Mouse (Mus musculus) MEL (cell line): ENCODE measurements at regions not wholly inside any gene's neighbourhood (a gene's known extent, or its start where the extent isn't known, plus 50 kb on each side); places are given as distances from the start of the nearest gene placed in this dataset.

Experiments
- DNase-seq: peaks from one replicate; pipeline ENCODE4 v3.0.0; 2011; ENCODE audit warnings: low read depth, low spot score
- H3K27ac ChIP-seq: 2 replicates; pipeline ENCODE4 v1.5.1; 2012; ENCODE audit warnings: low read depth, mild to moderate bottlenecking, control low read depth, low read length, moderate library complexity; ENCODE audit not compliant: control insufficient read depth
- H3K27me3 ChIP-seq, 2 experiments: fragments of 150-350 bp in 1 of 2; sonication (generic) in 1 of 2; 2 replicates each; pipeline ENCODE4 v1.6.1; 2012; ENCODE audit warnings: low read length in 2 of 2, mild to moderate bottlenecking in 2 of 2, improper control_type of control experiment in 1 of 2, moderate library complexity in 1 of 2; ENCODE audit not compliant: insufficient read depth in 2 of 2, control insufficient read depth in 1 of 2
- H3K36me3 ChIP-seq, 2 experiments: 2 replicates each; pipeline ENCODE4 v1.6.1; 2012 to 2014; ENCODE audit warnings: low read length in 2 of 2, improper control_type of control experiment in 1 of 2, inconsistent platforms in 1 of 2, mild to moderate bottlenecking in 1 of 2; ENCODE audit not compliant: insufficient read depth in 2 of 2, control insufficient read depth in 1 of 2
- H3K4me1 ChIP-seq, 2 experiments: fragments of 150-350 bp in 1 of 2; sonication (generic) in 1 of 2; 2 replicates each; pipeline ENCODE4 v1.6.1; 2012; ENCODE audit warnings: low read length in 2 of 2, improper control_type of control experiment in 1 of 2, mild to moderate bottlenecking in 1 of 2; ENCODE audit not compliant: insufficient read depth in 2 of 2, control insufficient read depth in 1 of 2
- H3K4me3 ChIP-seq, 2 experiments: fragments of 150-350 bp in 1 of 2; sonication (generic) in 1 of 2; 2 replicates each; pipeline ENCODE4 v1.5.1; 2012; ENCODE audit warnings: low read depth in 2 of 2, low read length in 2 of 2, mild to moderate bottlenecking in 2 of 2, moderate library complexity in 2 of 2, control low read depth in 1 of 2, improper control_type of control experiment in 1 of 2; ENCODE audit not compliant: control insufficient read depth in 1 of 2, insufficient read depth in 1 of 2
- H3K79me2 ChIP-seq: 2 replicates; pipeline ENCODE4 v1.6.1; 2012; ENCODE audit warnings: mild to moderate bottlenecking, low read length, moderate library complexity; ENCODE audit not compliant: control insufficient read depth, poor library complexity, insufficient read depth
- H3K9ac ChIP-seq: 2 replicates; pipeline ENCODE4 v1.6.1; 2012; ENCODE audit warnings: low read depth, mild to moderate bottlenecking, control low read depth, low read length, moderate library complexity; ENCODE audit not compliant: control insufficient read depth, poor library complexity, severe bottlenecking
- H3K9me3 ChIP-seq: fragments of 150-350 bp; sonication (generic); replicated peaks from 2 replicates; pipeline ENCODE4 v1.6.1; 2012; ENCODE audit warnings: mild to moderate bottlenecking, low read length, improper control_type of control experiment, moderate library complexity; ENCODE audit not compliant: insufficient read depth
- BHLHE40 ChIP-seq: IDR thresholded peaks from 2 replicates; pipeline ENCODE4 v1.6.1; 2012; ENCODE audit warnings: low read depth, mild to moderate bottlenecking, inconsistent platforms, low read length, improper control_type of control experiment, borderline replicate concordance
- CHD1 ChIP-seq: IDR thresholded peaks from 2 replicates; pipeline ENCODE4 v1.6.1; 2012; ENCODE audit warnings: low read depth, mild to moderate bottlenecking, inconsistent platforms, low read length, improper control_type of control experiment
- CHD2 ChIP-seq: IDR thresholded peaks from 2 replicates; pipeline ENCODE4 v1.6.1; 2011; ENCODE audit warnings: low read length, improper control_type of control experiment
- ETS1 ChIP-seq: IDR thresholded peaks from 2 replicates; pipeline ENCODE4 v1.6.1; 2012; ENCODE audit warnings: low read depth, mild to moderate bottlenecking, inconsistent platforms, low read length, improper control_type of control experiment, moderate library complexity
- GATA1 ChIP-seq: IDR thresholded peaks from 2 replicates; pipeline ENCODE4 v1.6.1; 2011; ENCODE audit warnings: low read depth, low read length, improper control_type of control experiment
- HCFC1 ChIP-seq: IDR thresholded peaks from 2 replicates; pipeline ENCODE4 v1.6.1; 2012; ENCODE audit warnings: low read depth, mild to moderate bottlenecking, inconsistent platforms, low read length, improper control_type of control experiment, moderate library complexity
- KAT2A ChIP-seq: conservative IDR thresholded peaks from 2 replicates; pipeline ENCODE4 v1.6.1; 2012; ENCODE audit warnings: low read depth, low read length, improper control_type of control experiment, inconsistent platforms
- MAZ ChIP-seq: IDR thresholded peaks from 2 replicates; pipeline ENCODE4 v1.6.1; 2012; ENCODE audit warnings: low read depth, mild to moderate bottlenecking, inconsistent platforms, low read length, improper control_type of control experiment
- MYB ChIP-seq: IDR thresholded peaks from 2 replicates; pipeline ENCODE4 v1.6.1; 2011; ENCODE audit warnings: mild to moderate bottlenecking, low read depth, low read length, improper control_type of control experiment
- MYC ChIP-seq: IDR thresholded peaks from 2 replicates; pipeline ENCODE4 v1.6.1; 2011; ENCODE audit warnings: low read depth, mild to moderate bottlenecking, low read length, improper control_type of control experiment, moderate library complexity
- NELFE ChIP-seq: IDR thresholded peaks from 2 replicates; pipeline ENCODE4 v1.6.1; 2011; ENCODE audit warnings: low read depth, low read length, improper control_type of control experiment
- NRF1 ChIP-seq: IDR thresholded peaks from 2 replicates; pipeline ENCODE4 v1.6.1; 2014; ENCODE audit warnings: low read depth, mild to moderate bottlenecking, inconsistent platforms, low read length, improper control_type of control experiment, moderate library complexity; ENCODE audit not compliant: poor library complexity, insufficient read depth, severe bottlenecking
- POLR2AphosphoS2 ChIP-seq: IDR thresholded peaks from 2 replicates; pipeline ENCODE4 v1.6.1; 2011; ENCODE audit warnings: low read length, improper control_type of control experiment
- POLR2AphosphoS5 ChIP-seq: IDR thresholded peaks from 2 replicates; pipeline ENCODE4 v1.6.1; 2012; ENCODE audit warnings: low read depth, borderline replicate concordance, mild to moderate bottlenecking, inconsistent platforms, low read length, moderate library complexity, mixed read lengths
- SIN3A ChIP-seq: IDR thresholded peaks from 2 replicates; pipeline ENCODE4 v1.6.1; 2012; ENCODE audit warnings: low read length, improper control_type of control experiment, inconsistent platforms
- TCF12 ChIP-seq: IDR thresholded peaks from 2 replicates; pipeline ENCODE4 v1.6.1; 2014; ENCODE audit warnings: low read depth, mild to moderate bottlenecking, inconsistent platforms, low read length, improper control_type of control experiment, moderate library complexity
- USF1 ChIP-seq: IDR thresholded peaks from 2 replicates; pipeline ENCODE4 v1.6.1; 2014; ENCODE audit warnings: low read depth, mild to moderate bottlenecking, inconsistent platforms, low read length, improper control_type of control experiment, moderate library complexity
- ZC3H11A ChIP-seq: IDR thresholded peaks from 2 replicates; pipeline ENCODE4 v1.6.1; 2012; ENCODE audit warnings: low read depth, mild to moderate bottlenecking, inconsistent platforms, low read length, improper control_type of control experiment
- ZKSCAN1 ChIP-seq: IDR thresholded peaks from 2 replicates; pipeline ENCODE4 v1.6.1; 2012; ENCODE audit warnings: low read depth, mild to moderate bottlenecking, inconsistent platforms, low read length, improper control_type of control experiment, moderate library complexity
- ZMIZ1 ChIP-seq: IDR thresholded peaks from 2 replicates; pipeline ENCODE4 v1.6.1; 2012; ENCODE audit warnings: low read depth, mild to moderate bottlenecking, inconsistent platforms, low read length, improper control_type of control experiment, moderate library complexity
- ZNF384 ChIP-seq: IDR thresholded peaks from 2 replicates; pipeline ENCODE4 v1.6.1; 2012; ENCODE audit warnings: low read depth, mild to moderate bottlenecking, inconsistent platforms, low read length, improper control_type of control experiment

DNA sequence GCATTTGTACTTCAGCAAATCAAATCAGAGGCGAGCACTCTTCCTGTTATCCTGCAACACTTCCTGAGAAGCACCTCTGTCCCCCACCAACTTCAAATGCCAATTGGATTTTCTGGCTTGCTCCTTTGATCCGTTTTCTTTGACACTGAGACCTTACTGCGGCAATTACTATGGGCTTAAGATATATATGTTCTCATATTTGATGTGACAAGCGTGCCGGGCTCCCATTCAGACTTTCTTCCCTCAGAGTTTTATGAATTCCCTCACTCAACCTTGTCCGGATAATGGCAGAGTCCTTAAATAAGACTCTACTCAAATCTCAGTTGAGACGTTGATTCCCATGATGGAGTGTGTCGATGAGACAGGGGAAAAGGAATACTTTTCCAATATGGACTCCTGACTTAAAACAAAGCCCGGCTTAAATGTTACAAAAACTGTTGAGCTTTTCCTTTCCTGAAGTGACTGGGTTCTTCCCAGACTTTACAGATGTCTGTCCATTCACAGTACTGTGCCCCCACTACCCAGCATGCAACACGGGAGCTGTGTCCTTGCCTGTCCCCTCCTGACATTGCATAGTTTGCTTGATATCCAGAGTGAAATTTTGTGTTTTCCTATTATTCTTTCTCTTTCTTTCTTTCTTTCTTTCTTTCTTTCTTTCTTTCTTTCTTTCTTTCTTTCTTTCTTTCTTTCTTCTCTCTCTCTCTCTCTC lies 60.5 kb upstream of the Lep start:
- Histone ChIP-seq H3K36me3 (no peaks in the 10 kb centered on the region), H3K4me3 (no peak overlapping the region), H3K4me1 (no peaks in the 10 kb centered on the region), H3K27me3 (peaks cover 2 to 7% of the 10 kb centered on the region in 2 experiments; a peak in 3 of 4 replicates), H3K9me3 (no peaks in the 10 kb centered on the region), H3K9ac (no peak overlapping the region), H3K79me2 (no peaks in the 10 kb centered on the region), H3K27ac (no peak overlapping the region)
- no peak for DNase-seq
- TF ChIP-seq NRF1 (no peak), ZMIZ1 (no peak)

DNA sequence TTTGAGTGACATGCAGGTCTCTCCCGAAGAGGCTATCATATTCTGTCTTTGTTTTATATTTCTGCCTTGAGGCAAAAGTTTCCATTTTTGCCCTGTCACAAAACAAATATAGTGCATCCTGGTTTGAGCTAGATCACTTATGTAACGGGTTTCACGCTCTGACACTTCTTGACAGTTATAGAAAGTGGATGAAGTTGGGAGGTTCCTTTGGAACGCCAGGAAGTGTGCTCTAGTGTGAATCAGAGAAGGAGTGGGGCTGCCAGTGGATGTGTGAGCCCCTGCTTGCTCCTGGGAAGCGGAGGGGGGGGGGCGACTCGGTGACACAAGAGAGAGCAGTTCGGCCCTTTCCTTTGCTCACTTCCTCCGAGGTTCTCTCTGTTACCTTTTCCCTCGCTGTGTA lies 57.9 kb upstream of the Lep start:
- no peaks in the 10 kb centered on the region for H3K9me3 ChIP-seq
- no peak for TF ChIP-seq ZNF384
- no peak for TF ChIP-seq MAZ
- no peak for TF ChIP-seq HCFC1
- no peak for TF ChIP-seq CHD1
- no peak for TF ChIP-seq MYC
- no peak for TF ChIP-seq CHD2
- TF ChIP-seq POLR2AphosphoS2: no peak
- TF ChIP-seq SIN3A: no peak
- no peak for TF ChIP-seq POLR2AphosphoS5
- TF ChIP-seq GATA1: no peak
- no peak for TF ChIP-seq NELFE
- no peak for TF ChIP-seq KAT2A
- no peak for TF ChIP-seq MYB
- TF ChIP-seq ZMIZ1: no peak
- no peak for TF ChIP-seq ZKSCAN1
- TF ChIP-seq TCF12: no peak
- TF ChIP-seq ETS1: no peak
- TF ChIP-seq BHLHE40: no peak
- TF ChIP-seq ZC3H11A: no peak
- no peak for TF ChIP-seq USF1
- no peaks in the 10 kb centered on the region for H3K79me2 ChIP-seq
- no peak for DNase-seq
- H3K9ac ChIP-seq: no peak overlapping the region
- no peaks in the 10 kb centered on the region for H3K4me1 ChIP-seq
- H3K4me3 ChIP-seq: no peak overlapping the region
- no peaks in the 10 kb centered on the region for H3K36me3 ChIP-seq
- peaks cover 2 to 7% of the 10 kb centered on the region in 2 experiments; a peak in 3 of 4 replicates for H3K27me3 ChIP-seq
- no peak overlapping the region for H3K27ac ChIP-seq
